Mouse (Mus musculus) MEL (cell line): ENCODE measurements at regions not wholly inside any gene's neighbourhood (a gene's known extent, or its start where the extent isn't known, plus 50 kb on each side); places are given as distances from the start of the nearest gene placed in this dataset.

ENCODE experiments used
- DNase-seq: peaks from one replicate; pipeline ENCODE4 v3.0.0; 2011; ENCODE audit warnings: low read depth, low spot score
- H3K27ac ChIP-seq: 2 replicates; pipeline ENCODE4 v1.5.1; 2012; ENCODE audit warnings: low read depth, mild to moderate bottlenecking, control low read depth, low read length, moderate library complexity; ENCODE audit not compliant: control insufficient read depth
- H3K27me3 ChIP-seq, 2 experiments: fragments of 150-350 bp in 1 of 2; sonication (generic) in 1 of 2; 2 replicates each; pipeline ENCODE4 v1.6.1; 2012; ENCODE audit warnings: low read length in 2 of 2, mild to moderate bottlenecking in 2 of 2, improper control_type of control experiment in 1 of 2, moderate library complexity in 1 of 2; ENCODE audit not compliant: insufficient read depth in 2 of 2, control insufficient read depth in 1 of 2
- H3K36me3 ChIP-seq, 2 experiments: 2 replicates each; pipeline ENCODE4 v1.6.1; 2012 to 2014; ENCODE audit warnings: low read length in 2 of 2, improper control_type of control experiment in 1 of 2, inconsistent platforms in 1 of 2, mild to moderate bottlenecking in 1 of 2; ENCODE audit not compliant: insufficient read depth in 2 of 2, control insufficient read depth in 1 of 2
- H3K4me1 ChIP-seq, 2 experiments: fragments of 150-350 bp in 1 of 2; sonication (generic) in 1 of 2; 2 replicates each; pipeline ENCODE4 v1.6.1; 2012; ENCODE audit warnings: low read length in 2 of 2, improper control_type of control experiment in 1 of 2, mild to moderate bottlenecking in 1 of 2; ENCODE audit not compliant: insufficient read depth in 2 of 2, control insufficient read depth in 1 of 2
- H3K4me3 ChIP-seq, 2 experiments: fragments of 150-350 bp in 1 of 2; sonication (generic) in 1 of 2; 2 replicates each; pipeline ENCODE4 v1.5.1; 2012; ENCODE audit warnings: low read depth in 2 of 2, low read length in 2 of 2, mild to moderate bottlenecking in 2 of 2, moderate library complexity in 2 of 2, control low read depth in 1 of 2, improper control_type of control experiment in 1 of 2; ENCODE audit not compliant: control insufficient read depth in 1 of 2, insufficient read depth in 1 of 2
- H3K79me2 ChIP-seq: 2 replicates; pipeline ENCODE4 v1.6.1; 2012; ENCODE audit warnings: mild to moderate bottlenecking, low read length, moderate library complexity; ENCODE audit not compliant: control insufficient read depth, poor library complexity, insufficient read depth
- H3K9ac ChIP-seq: 2 replicates; pipeline ENCODE4 v1.6.1; 2012; ENCODE audit warnings: low read depth, mild to moderate bottlenecking, control low read depth, low read length, moderate library complexity; ENCODE audit not compliant: control insufficient read depth, poor library complexity, severe bottlenecking
- H3K9me3 ChIP-seq: fragments of 150-350 bp; sonication (generic); replicated peaks from 2 replicates; pipeline ENCODE4 v1.6.1; 2012; ENCODE audit warnings: mild to moderate bottlenecking, low read length, improper control_type of control experiment, moderate library complexity; ENCODE audit not compliant: insufficient read depth
- CHD1 ChIP-seq: IDR thresholded peaks from 2 replicates; pipeline ENCODE4 v1.6.1; 2012; ENCODE audit warnings: low read depth, mild to moderate bottlenecking, inconsistent platforms, low read length, improper control_type of control experiment
- CHD2 ChIP-seq: IDR thresholded peaks from 2 replicates; pipeline ENCODE4 v1.6.1; 2011; ENCODE audit warnings: low read length, improper control_type of control experiment
- CTCF ChIP-seq, 3 experiments: IDR thresholded peaks in 2 of 3; conservative IDR thresholded peaks in 1 of 3; 2 replicates each; pipeline ENCODE4 v1.5.1; 2011 to 2012; ENCODE audit warnings: low read length in 3 of 3, low read depth in 2 of 3, mild to moderate bottlenecking in 2 of 3, improper control_type of control experiment in 1 of 3, inconsistent platforms in 1 of 3, mixed read lengths in 1 of 3, moderate library complexity in 1 of 3; ENCODE audit not compliant: control insufficient read depth in 1 of 3, insufficient read depth in 1 of 3, poor library complexity in 1 of 3, severe bottlenecking in 1 of 3
- ELF1 ChIP-seq: IDR thresholded peaks from 2 replicates; pipeline ENCODE4 v1.6.1; 2014; ENCODE audit warnings: low read depth, mild to moderate bottlenecking, inconsistent platforms, low read length, improper control_type of control experiment, moderate library complexity
- ETS1 ChIP-seq: IDR thresholded peaks from 2 replicates; pipeline ENCODE4 v1.6.1; 2012; ENCODE audit warnings: low read depth, mild to moderate bottlenecking, inconsistent platforms, low read length, improper control_type of control experiment, moderate library complexity
- GATA1 ChIP-seq: IDR thresholded peaks from 2 replicates; pipeline ENCODE4 v1.6.1; 2011; ENCODE audit warnings: low read depth, low read length, improper control_type of control experiment
- HCFC1 ChIP-seq: IDR thresholded peaks from 2 replicates; pipeline ENCODE4 v1.6.1; 2012; ENCODE audit warnings: low read depth, mild to moderate bottlenecking, inconsistent platforms, low read length, improper control_type of control experiment, moderate library complexity
- KAT2A ChIP-seq: conservative IDR thresholded peaks from 2 replicates; pipeline ENCODE4 v1.6.1; 2012; ENCODE audit warnings: low read depth, low read length, improper control_type of control experiment, inconsistent platforms
- MAZ ChIP-seq: IDR thresholded peaks from 2 replicates; pipeline ENCODE4 v1.6.1; 2012; ENCODE audit warnings: low read depth, mild to moderate bottlenecking, inconsistent platforms, low read length, improper control_type of control experiment
- MEF2A ChIP-seq: IDR thresholded peaks from 2 replicates; pipeline ENCODE4 v1.6.1; 2014; ENCODE audit warnings: low read depth, mild to moderate bottlenecking, inconsistent platforms, low read length, improper control_type of control experiment; ENCODE audit not compliant: poor library complexity, insufficient replicate concordance, severe bottlenecking; ENCODE audit errors: extremely low read depth
- MXI1 ChIP-seq: IDR thresholded peaks from 2 replicates; pipeline ENCODE4 v1.6.1; 2011; ENCODE audit warnings: mild to moderate bottlenecking, low read depth, low read length, improper control_type of control experiment
- NELFE ChIP-seq: IDR thresholded peaks from 2 replicates; pipeline ENCODE4 v1.6.1; 2011; ENCODE audit warnings: low read depth, low read length, improper control_type of control experiment
- POLR2AphosphoS5 ChIP-seq: IDR thresholded peaks from 2 replicates; pipeline ENCODE4 v1.6.1; 2012; ENCODE audit warnings: low read depth, borderline replicate concordance, mild to moderate bottlenecking, inconsistent platforms, low read length, moderate library complexity, mixed read lengths
- RAD21 ChIP-seq: IDR thresholded peaks from 2 replicates; pipeline ENCODE4 v1.6.1; 2011; ENCODE audit warnings: mild to moderate bottlenecking, low read depth, low read length, improper control_type of control experiment
- RCOR1 ChIP-seq: IDR thresholded peaks from 2 replicates; pipeline ENCODE4 v1.6.1; 2012; ENCODE audit warnings: low read depth, mild to moderate bottlenecking, inconsistent platforms, low read length, improper control_type of control experiment
- TBP ChIP-seq: IDR thresholded peaks from 2 replicates; pipeline ENCODE4 v1.8.0; 2011; ENCODE audit warnings: low read depth, low read length, improper control_type of control experiment
- TCF12 ChIP-seq: IDR thresholded peaks from 2 replicates; pipeline ENCODE4 v1.6.1; 2014; ENCODE audit warnings: low read depth, mild to moderate bottlenecking, inconsistent platforms, low read length, improper control_type of control experiment, moderate library complexity
- UBTF ChIP-seq: IDR thresholded peaks from 2 replicates; pipeline ENCODE4 v1.6.1; 2012; ENCODE audit warnings: low read depth, mild to moderate bottlenecking, inconsistent platforms, low read length, improper control_type of control experiment, moderate library complexity, borderline replicate concordance; ENCODE audit not compliant: insufficient read depth
- USF1 ChIP-seq: IDR thresholded peaks from 2 replicates; pipeline ENCODE4 v1.6.1; 2014; ENCODE audit warnings: low read depth, mild to moderate bottlenecking, inconsistent platforms, low read length, improper control_type of control experiment, moderate library complexity
- ZKSCAN1 ChIP-seq: IDR thresholded peaks from 2 replicates; pipeline ENCODE4 v1.6.1; 2012; ENCODE audit warnings: low read depth, mild to moderate bottlenecking, inconsistent platforms, low read length, improper control_type of control experiment, moderate library complexity

- H3K27me3 ChIP-seq, result no peaks in the 10 kb centered on the region
- no peak overlapping the region for H3K4me3 ChIP-seq
- TF ChIP-seq MEF2A, result no peak
- no peak for TF ChIP-seq TCF12
- no peak for TF ChIP-seq CHD1
- no peak for TF ChIP-seq CHD2
- no peak for TF ChIP-seq ETS1
- no peak for TF ChIP-seq GATA1
- TF ChIP-seq ZKSCAN1, result no peak
- no peak for TF ChIP-seq ELF1
- TF ChIP-seq MAZ, result no peak
- TF ChIP-seq RCOR1, result no peak
- no peak for TF ChIP-seq RAD21
- no peaks in the 10 kb centered on the region for H3K36me3 ChIP-seq
- no peaks in the 10 kb centered on the region for H3K79me2 ChIP-seq
- H3K9me3 ChIP-seq, result no peaks in the 10 kb centered on the region
- H3K27ac ChIP-seq, result no peak overlapping the region
- no peaks in the 10 kb centered on the region for H3K4me1 ChIP-seq
- DNase-seq, result no peak
- H3K9ac ChIP-seq, result no peak overlapping the region
Measured at GRCm38 (mm10) chr2:50660000-50660399, 363.4 kb upstream of the Mmadhc start.

GRCm38 (mm10) chr2:50657826-50658225 lies 361.2 kb upstream of the Mmadhc start:
- Histone ChIP-seq H3K4me1 (peaks cover 0 to 3% of the 10 kb centered on the region in 2 experiments; a peak in 1 of 4 replicates), H3K9me3 (no peaks in the 10 kb centered on the region), H3K79me2 (no peaks in the 10 kb centered on the region), H3K36me3 (no peaks in the 10 kb centered on the region), H3K9ac (no peak overlapping the region), H3K4me3 (no peak overlapping the region), H3K27ac (no peak overlapping the region), H3K27me3 (no peaks in the 10 kb centered on the region)
- no peak for DNase-seq
- TF ChIP-seq UBTF (no peak), CHD1 (no peak), RCOR1 (no peak), HCFC1 (no peak), USF1 (no peak), ZKSCAN1 (no peak), POLR2AphosphoS5 (no peak), CTCF (IDR thresholded peaks at IDR 0.05 in 2 of 3, conservative IDR thresholded peaks at IDR 0.05 in 1 of 3; ENCODE audit: control insufficient read depth in 1 of 3, insufficient read depth in 1 of 3, low read depth in 2 of 3, low read length in 3 of 3, poor library complexity in 1 of 3, severe bottlenecking in 1 of 3) (no peak), KAT2A (no peak), NELFE (no peak), MXI1 (no peak), TBP (no peak)
